Mouse (Mus musculus) bone marrow macrophage, adult 2 months (primary cell): Measurements from ENCODE around the gene Tll2. TPM values are rescaled to one million over a fixed set of nuclear protein-coding genes. Genes with fewer than 3 reads are reported as not detected.

Source experiments
- H3K27ac ChIP-seq: 2 replicates; pipeline ENCODE4 v1.5.1; 2012; ENCODE audit warnings: low read depth, low read length; ENCODE audit not compliant: insufficient read depth
- H3K4me1 ChIP-seq: 2 replicates; pipeline ENCODE4 v1.6.1; 2012; ENCODE audit warnings: low read length; ENCODE audit not compliant: control insufficient read depth, insufficient read depth
- H3K4me3 ChIP-seq: 2 replicates; pipeline ENCODE4 v1.5.1; 2012; ENCODE audit warnings: mild to moderate bottlenecking, low read length, moderate library complexity; ENCODE audit not compliant: insufficient read depth
- CTCF ChIP-seq: IDR thresholded peaks from 2 replicates; pipeline ENCODE4 v1.5.1; 2012; ENCODE audit warnings: low read depth, mild to moderate bottlenecking, low read length, moderate library complexity
- POLR2A ChIP-seq: IDR thresholded peaks from 2 replicates; pipeline ENCODE4 v1.6.1; 2012; ENCODE audit warnings: mild to moderate bottlenecking, low read depth, low read length, borderline replicate concordance
- polyA plus RNA-seq: library from polyadenylated mRNA; stranded (reverse); fragments of >200 nt; gene quantifications from 2 replicates; pipeline ENCODE4 v1.2.4, GENCODE M21; 2012; ENCODE audit not compliant: missing spikeins, insufficient read depth, insufficient read length

The Tll2 gene
- polyA plus RNA-seq, 1 experiment = not detected

- no peak overlapping the region for H3K27ac ChIP-seq
- TF ChIP-seq CTCF (no peak), POLR2A (no peak)
Observed at GRCm38 (mm10) chr19:41117334-41117733, 89.3 kb downstream of the Tll2 start.

GRCm38 (mm10) chr19:41114611-41115010 is 92.0 kb downstream of the Tll2 start:
- TF ChIP-seq POLR2A (no peak), CTCF (no peak)
- Histone ChIP-seq H3K4me1 (no peaks in the 10 kb centered on the region), H3K4me3 (no peak overlapping the region), H3K27ac (no peak overlapping the region)

More at GRCm38 (mm10) chr19:41117334-41117733, 89.3 kb downstream of the Tll2 start:
- H3K4me3 ChIP-seq = no peak overlapping the region
- no peaks in the 10 kb centered on the region for H3K4me1 ChIP-seq

- H3K4me3 ChIP-seq = no peak overlapping the region
- TF ChIP-seq CTCF = no peak
- no peak for TF ChIP-seq POLR2A
- H3K4me1 ChIP-seq = no peaks in the 10 kb centered on the region
- no peak overlapping the region for H3K27ac ChIP-seq
Observed at GRCm38 (mm10) chr19:41113911-41114531, 92.6 kb downstream of the Tll2 start.

GRCm38 (mm10) chr19:41112609-41113008 is 94.0 kb downstream of the Tll2 start:
- no peaks in the 10 kb centered on the region for H3K4me1 ChIP-seq
- no peak overlapping the region for H3K4me3 ChIP-seq
- H3K27ac ChIP-seq = no peak overlapping the region
- TF ChIP-seq CTCF (no peak), POLR2A (no peak)

GRCm38 (mm10) chr19:41109991-41110390 is 96.6 kb downstream of the Tll2 start:
- Histone ChIP-seq H3K27ac (no peak overlapping the region), H3K4me1 (no peaks in the 10 kb centered on the region), H3K4me3 (no peak overlapping the region)
- TF ChIP-seq CTCF (no peak), POLR2A (no peak)

- H3K4me1 ChIP-seq = peaks cover 2% of the 10 kb centered on the region; the same call in 1 of the 2 replicates
- no peak for TF ChIP-seq CTCF
- no peak for TF ChIP-seq POLR2A
- no peak overlapping the region for H3K27ac ChIP-seq
- no peak overlapping the region for H3K4me3 ChIP-seq
Observed at GRCm38 (mm10) chr19:41109496-41109895, 97.1 kb downstream of the Tll2 start.

GRCm38 (mm10) chr19:41108666-41109065 is 98.0 kb downstream of the Tll2 start:
- Histone ChIP-seq H3K4me3 (no peak overlapping the region), H3K4me1 (peaks cover 4% of the 10 kb centered on the region; the same call in 1 of the 2 replicates), H3K27ac (no peak overlapping the region)
- TF ChIP-seq CTCF (no peak), POLR2A (no peak)

GRCm38 (mm10) chr19:41107530-41107929 is 99.1 kb downstream of the Tll2 start:
- Histone ChIP-seq H3K27ac (no peak overlapping the region), H3K4me3 (no peak overlapping the region), H3K4me1 (peaks cover 4% of the 10 kb centered on the region; the same call in 1 of the 2 replicates)
- no peak for TF ChIP-seq POLR2A
- TF ChIP-seq CTCF = no peak

GRCm38 (mm10) chr19:41104922-41105321 is 101.7 kb downstream of the Tll2 start:
- Histone ChIP-seq H3K27ac (no peak overlapping the region), H3K4me3 (no peak overlapping the region), H3K4me1 (peaks cover 4% of the 10 kb centered on the region; the same call in 1 of the 2 replicates)
- TF ChIP-seq POLR2A = no peak
- no peak for TF ChIP-seq CTCF

GRCm38 (mm10) chr19:41101390-41101789 is 105.2 kb downstream of the Tll2 start:
- Histone ChIP-seq H3K27ac (no peak overlapping the region), H3K4me3 (no peak overlapping the region), H3K4me1 (peaks cover 4% of the 10 kb centered on the region; the same call in 1 of the 2 replicates)
- no peak for TF ChIP-seq POLR2A
- no peak for TF ChIP-seq CTCF

- Histone ChIP-seq H3K4me3 (no peak overlapping the region), H3K4me1 (peaks cover 4% of the 10 kb centered on the region; the same call in 1 of the 2 replicates), H3K27ac (no peak overlapping the region)
- TF ChIP-seq CTCF (no peak), POLR2A (no peak)
Observed at GRCm38 (mm10) chr19:41100863-41101262, 105.8 kb downstream of the Tll2 start.

GRCm38 (mm10) chr19:41097038-41097437 is 109.6 kb downstream of the Tll2 start:
- no peak overlapping the region for H3K27ac ChIP-seq
- TF ChIP-seq CTCF = no peak
- TF ChIP-seq POLR2A = no peak
- H3K4me3 ChIP-seq = no peak overlapping the region
- peaks cover 4% of the 10 kb centered on the region for H3K4me1 ChIP-seq
